Mouse (Mus musculus) ES-Bruce4 (cell line): ENCODE measurements around the gene Olfr1084. TPM values are rescaled to one million over a fixed set of nuclear protein-coding genes. Genes with fewer than 3 reads are reported as not detected.
"Not testable (repeated sequence)": the region's sequence is repeated elsewhere in the genome, so short reads cannot be mapped to it uniquely, and the experiment has no call there.

Experiments
- H3K27ac ChIP-seq: 2 replicates; pipeline ENCODE4 v1.5.1; 2012; ENCODE audit warnings: low read length, inconsistent platforms; ENCODE audit not compliant: insufficient read depth
- H3K27me3 ChIP-seq: 2 replicates; pipeline ENCODE4 v1.6.1; 2012; ENCODE audit warnings: mild to moderate bottlenecking, low read length, inconsistent platforms; ENCODE audit not compliant: control insufficient read depth, poor library complexity, insufficient read depth, severe bottlenecking
- H3K36me3 ChIP-seq: 2 replicates; pipeline ENCODE4 v1.6.1; 2012; ENCODE audit warnings: inconsistent platforms, mild to moderate bottlenecking, low read length, moderate library complexity; ENCODE audit not compliant: control insufficient read depth, poor library complexity, insufficient read depth, severe bottlenecking
- H3K4me1 ChIP-seq: one replicate; pipeline ENCODE4 v1.8.1; 2011; ENCODE audit warnings: low read length; ENCODE audit not compliant: control insufficient read depth, insufficient read depth
- H3K4me3 ChIP-seq: 2 replicates; pipeline ENCODE4 v1.5.1; 2011; ENCODE audit warnings: low read depth, mild to moderate bottlenecking, low read length
- H3K9ac ChIP-seq: 2 replicates; pipeline ENCODE4 v1.6.1; 2012; ENCODE audit warnings: low read depth, mild to moderate bottlenecking, inconsistent platforms; ENCODE audit not compliant: poor library complexity, severe bottlenecking
- H3K9me3 ChIP-seq: replicated peaks from 2 replicates; pipeline ENCODE4 v1.6.1; 2012; ENCODE audit warnings: mild to moderate bottlenecking, low read length, inconsistent platforms; ENCODE audit not compliant: control insufficient read depth, poor library complexity, insufficient read depth, severe bottlenecking
- CTCF ChIP-seq: IDR thresholded peaks from one replicate; pipeline ENCODE4 v1.8.1; 2011; ENCODE audit warnings: low read depth, low read length
- EP300 ChIP-seq: IDR thresholded peaks from 2 replicates; pipeline ENCODE4 v1.6.1; 2011; ENCODE audit warnings: low read depth, low read length; ENCODE audit not compliant: insufficient read depth
- POLR2A ChIP-seq: IDR thresholded peaks from one replicate; pipeline ENCODE4 v1.8.1; 2011; ENCODE audit warnings: low read length; ENCODE audit not compliant: insufficient read depth
- polyA plus RNA-seq: library from polyadenylated mRNA; stranded (reverse); fragments of >200 nt; gene quantifications from 2 replicates; pipeline ENCODE4 v1.2.4, GENCODE M21; 2011; ENCODE audit warnings: low read depth; ENCODE audit not compliant: missing spikeins, insufficient read depth, insufficient read length

Gene Olfr1084
- not detected in 2 replicates for polyA plus RNA-seq

- H3K4me3 ChIP-seq, H3K9ac ChIP-seq, H3K36me3 ChIP-seq, H3K27ac ChIP-seq, H3K4me1 ChIP-seq, H3K27me3 ChIP-seq, H3K9me3 ChIP-seq: not testable (repeated sequence)
Measured at GRCm38 (mm10) chr2:86639625-86640024, at the start of gene Olfr1084. TSS of gene Olfr1084 (minus strand) at chr2:86639725.

GRCm38 (mm10) chr2:86679992-86680391 is 40.5 kb upstream of the Olfr1084 start, which contains the start of gene Olfr1086:
TSS of gene Olfr1086 (minus strand) at chr2:86680092.
- TF ChIP-seq EP300: no peak
- TF ChIP-seq CTCF: no peak
- no peak for TF ChIP-seq POLR2A
- Histone ChIP-seq H3K9me3 (no peaks in the 10 kb centered on the region), H3K4me1 (no peaks in the 10 kb centered on the region), H3K4me3 (no peak within 1 kb of the TSS), H3K36me3 (no peaks in the 10 kb centered on the region), H3K9ac (no peak within 1 kb of the TSS), H3K27me3 (no peaks in the 10 kb centered on the region), H3K27ac (no peak within 1 kb of the TSS)

- Histone ChIP-seq H3K4me3 (no peak within 1 kb of the TSS), H3K27ac (no peak within 1 kb of the TSS), H3K9ac (no peak within 1 kb of the TSS), H3K4me1 (no peaks in the 10 kb centered on the region), H3K27me3 (no peaks in the 10 kb centered on the region), H3K36me3 (no peaks in the 10 kb centered on the region), H3K9me3 (no peaks in the 10 kb centered on the region)
- TF ChIP-seq CTCF: no peak
Measured at GRCm38 (mm10) chr2:86661919-86662318, 22.4 kb upstream of the Olfr1084 start, which contains the start of gene Olfr1085. TSS of gene Olfr1085 (minus strand) at chr2:86662019.

GRCm38 (mm10) chr2:86598866-86599265 is 40.7 kb downstream of the Olfr1084 start, which contains the start of gene Olfr1082:
TSS of gene Olfr1082 (minus strand) at chr2:86598966.
- not testable (repeated sequence) for H3K9me3 ChIP-seq, H3K27ac ChIP-seq, H3K4me3 ChIP-seq

More at GRCm38 (mm10) chr2:86598866-86599265, 40.7 kb downstream of the Olfr1084 start, which contains the start of gene Olfr1082:
- not testable (repeated sequence) for H3K4me1 ChIP-seq, H3K9ac ChIP-seq, H3K36me3 ChIP-seq, H3K27me3 ChIP-seq

Other genes with a start within 250 kb of the Olfr1084 start
- gene Olfr1061, start 225.7 kb downstream of the Olfr1084 start, polyA plus RNA-seq: not detected in 2 replicates
- gene Olfr1062, start 213.0 kb downstream of the Olfr1084 start, polyA plus RNA-seq: not detected in 2 replicates
- gene Olfr1065, start 189.1 kb downstream of the Olfr1084 start, polyA plus RNA-seq: not detected in 2 replicates
- not detected in 2 replicates for gene Olfr1066, start 183.5 kb downstream of the Olfr1084 start, polyA plus RNA-seq
- gene Olfr228, start 152.3 kb downstream of the Olfr1084 start, polyA plus RNA-seq: not detected in 2 replicates
- gene Olfr1076, start 131.3 kb downstream of the Olfr1084 start, polyA plus RNA-seq: not detected in 2 replicates
- gene Olfr1079, start 97.2 kb downstream of the Olfr1084 start, polyA plus RNA-seq: not detected in 2 replicates
- not detected in 2 replicates for gene Olfr1080, start 81.5 kb downstream of the Olfr1084 start, polyA plus RNA-seq
- gene Olfr1082, start 40.8 kb downstream of the Olfr1084 start, polyA plus RNA-seq: not detected in 2 replicates
- not detected in 2 replicates for gene Olfr1085, start 22.3 kb upstream of the Olfr1084 start, polyA plus RNA-seq
- gene Olfr1086, start 40.4 kb upstream of the Olfr1084 start, polyA plus RNA-seq: not detected in 2 replicates
- not detected in 2 replicates for gene Olfr1087, start 58.7 kb upstream of the Olfr1084 start, polyA plus RNA-seq
- gene Olfr1089, start 94.0 kb upstream of the Olfr1084 start, polyA plus RNA-seq: not detected in 2 replicates
- gene Olfr1090, start 119.3 kb upstream of the Olfr1084 start, polyA plus RNA-seq: not detected in 2 replicates
- gene Olfr1093, start 142.8 kb upstream of the Olfr1084 start, polyA plus RNA-seq: not detected in 2 replicates
- gene Olfr141, start 170.3 kb upstream of the Olfr1084 start, polyA plus RNA-seq: not detected in 2 replicates
- gene Olfr1094, start 184.9 kb upstream of the Olfr1084 start, polyA plus RNA-seq: not detected in 2 replicates
- not detected in 2 replicates for gene Olfr1095, start 212.0 kb upstream of the Olfr1084 start, polyA plus RNA-seq
- gene Gm13723, start 235.1 kb upstream of the Olfr1084 start, polyA plus RNA-seq: not detected in 2 replicates